Mouse (Mus musculus): ENCODE measurements around the gene Btf3. TPM values are rescaled to one million over a fixed set of nuclear protein-coding genes. Genes with fewer than 3 reads are reported as not detected.

Gene Btf3
- polyA plus RNA-seq, 1 experiment from 2014 or later = 539 TPM

DNA sequence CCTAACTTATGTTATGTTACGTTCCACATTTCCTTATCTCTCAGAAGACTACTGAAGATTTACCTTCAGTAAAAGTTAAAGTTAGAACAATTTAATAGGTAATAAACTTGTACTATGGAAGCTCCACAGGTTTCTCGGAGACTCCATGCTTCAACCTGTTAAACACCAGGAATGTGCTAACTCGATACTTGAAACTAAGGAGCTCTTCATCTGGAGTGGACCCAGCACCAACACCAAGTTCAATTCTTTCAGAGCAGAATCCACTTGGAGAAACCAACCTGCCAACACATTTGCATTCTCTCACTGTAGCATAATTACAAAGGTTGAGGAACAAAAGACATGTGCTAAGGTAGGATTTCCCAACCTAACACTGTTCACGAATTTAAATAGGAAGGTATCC lies 1.7 kb downstream of the Btf3 start:
- Histone ChIP-seq H3K4me1 (replicated peaks; ENCODE audit: control insufficient read depth, insufficient read depth, low read length) (peaks cover 23% of the 10 kb centered on the region), H3K9ac (no peak overlapping the region)
- 81% methylated on average over 4 of the region's 4 CpGs for WGBS

DNA sequence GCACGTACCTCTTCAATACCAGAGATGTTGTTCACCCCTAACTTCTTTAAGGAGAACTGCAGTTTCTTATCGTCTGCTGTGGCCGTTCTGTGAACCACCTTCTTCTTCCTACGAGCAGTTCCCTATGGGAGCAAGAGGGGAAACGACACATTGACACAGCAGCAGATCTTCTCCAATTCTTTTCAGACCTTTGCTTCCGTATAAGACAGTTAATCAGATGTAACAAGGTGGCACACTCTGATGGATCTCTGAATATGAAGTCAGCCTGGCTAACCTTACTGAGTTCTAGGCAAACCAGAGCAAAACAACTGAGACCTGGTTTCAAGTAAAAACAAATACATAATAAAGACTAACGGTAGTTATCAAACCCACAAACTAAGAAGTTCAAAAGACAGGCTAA lies 3.2 kb downstream of the Btf3 start:
- no peaks in the 10 kb centered on the region for H3K27me3 ChIP-seq (ENCODE audit: control insufficient read depth, insufficient read depth, low read length)
- H3K36me3 ChIP-seq (replicated peaks; ENCODE audit: control insufficient read depth, insufficient read depth) = peaks cover 60% of the 10 kb centered on the region
- no peaks in the 10 kb centered on the region for H3K9me3 ChIP-seq (ENCODE audit: control insufficient read depth, low read length)
- peaks cover 23% of the 10 kb centered on the region for H3K4me1 ChIP-seq (replicated peaks; ENCODE audit: control insufficient read depth, insufficient read depth, low read length)
- H3K27ac ChIP-seq = no peak overlapping the region
- no peak for DNase-seq (ENCODE audit: low spot score)
- ATAC-seq (ENCODE audit: low FRiP score) = no peak
- H3K4me3 ChIP-seq (replicated peaks; ENCODE audit: low read length) = no peak overlapping the region
- H3K9ac ChIP-seq = no peak overlapping the region
- WGBS = 83% methylated on average over 7 of the region's 7 CpGs
- H3K4me2 ChIP-seq (replicated peaks) = no peak overlapping the region

More for the DNA sequence above, 1.7 kb downstream of the Btf3 start:
- H3K4me2 ChIP-seq (replicated peaks) = peak overlapping the region; percentile 70
- no peak overlapping the region for H3K27ac ChIP-seq
- ATAC-seq (ENCODE audit: low FRiP score) (no peak), DNase-seq (ENCODE audit: low spot score) (no peak)
- H3K9me3 ChIP-seq (ENCODE audit: control insufficient read depth, low read length) = no peaks in the 10 kb centered on the region
- peaks cover 48% of the 10 kb centered on the region for H3K36me3 ChIP-seq (replicated peaks; ENCODE audit: control insufficient read depth, insufficient read depth)
- no peak overlapping the region for H3K4me3 ChIP-seq (replicated peaks; ENCODE audit: low read length)
- H3K27me3 ChIP-seq (ENCODE audit: control insufficient read depth, insufficient read depth, low read length) = no peaks in the 10 kb centered on the region

DNA sequence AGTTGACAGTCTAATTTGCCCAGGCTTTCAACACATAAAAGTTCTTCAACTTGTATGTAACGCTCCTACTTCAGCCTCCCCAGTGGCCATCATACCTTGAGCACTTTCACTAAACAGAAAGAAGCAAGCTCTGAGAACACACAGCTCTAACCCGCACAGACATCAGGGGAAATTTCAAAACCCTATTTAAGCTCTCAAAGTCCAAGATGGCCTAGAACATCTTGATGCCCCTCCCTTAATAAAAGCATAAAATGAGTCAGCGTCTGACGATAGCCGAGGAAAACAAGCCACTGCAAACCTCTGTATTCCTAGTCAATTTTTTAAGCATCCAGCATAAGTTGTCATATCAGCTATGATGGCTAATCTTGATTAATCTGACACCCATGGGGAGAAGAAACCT lies 5.2 kb downstream of the Btf3 start:
- Histone ChIP-seq H3K4me3 (replicated peaks; ENCODE audit: low read length) (no peak overlapping the region), H3K9ac (no peak overlapping the region), H3K36me3 (replicated peaks; ENCODE audit: control insufficient read depth, insufficient read depth) (peaks cover 68% of the 10 kb centered on the region), H3K4me2 (replicated peaks) (no peak overlapping the region), H3K4me1 (replicated peaks; ENCODE audit: control insufficient read depth, insufficient read depth, low read length) (peaks cover 16% of the 10 kb centered on the region), H3K27me3 (ENCODE audit: control insufficient read depth, insufficient read depth, low read length) (no peaks in the 10 kb centered on the region), H3K9me3 (ENCODE audit: control insufficient read depth, low read length) (no peaks in the 10 kb centered on the region), H3K27ac (no peak overlapping the region)
- no peak for DNase-seq (ENCODE audit: low spot score)
- 95% methylated on average over 5 of the region's 5 CpGs for WGBS
- no peak for ATAC-seq (ENCODE audit: low FRiP score)

DNA sequence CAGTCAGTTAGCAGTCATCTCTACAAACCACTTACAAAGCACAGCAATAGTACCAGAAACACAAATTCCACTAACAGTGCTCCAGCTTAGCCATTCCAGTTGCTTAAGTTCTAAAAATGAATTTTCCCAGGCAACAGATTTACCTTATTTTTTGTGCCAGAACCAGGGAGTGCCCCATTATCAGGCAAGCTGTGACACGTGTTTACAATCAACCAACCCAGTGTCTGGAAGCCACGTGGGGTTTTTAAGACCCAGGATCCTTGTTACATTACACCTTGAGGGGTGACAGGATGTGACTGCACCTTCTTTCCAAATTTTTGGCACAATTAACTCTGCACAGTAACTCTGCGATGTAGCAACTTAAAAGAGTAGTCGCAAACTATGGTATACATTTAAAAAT lies 8.1 kb downstream of the Btf3 start:
- ATAC-seq (ENCODE audit: low FRiP score) (no peak), DNase-seq (ENCODE audit: low spot score) (no peak)
- Histone ChIP-seq H3K4me3 (replicated peaks; ENCODE audit: low read length) (no peak overlapping the region), H3K27me3 (ENCODE audit: control insufficient read depth, insufficient read depth, low read length) (no peaks in the 10 kb centered on the region), H3K4me2 (replicated peaks) (no peak overlapping the region), H3K4me1 (replicated peaks; ENCODE audit: control insufficient read depth, insufficient read depth, low read length) (no peaks in the 10 kb centered on the region), H3K36me3 (replicated peaks; ENCODE audit: control insufficient read depth, insufficient read depth) (peaks cover 55% of the 10 kb centered on the region), H3K27ac (no peak overlapping the region), H3K9me3 (ENCODE audit: control insufficient read depth, low read length) (no peaks in the 10 kb centered on the region), H3K9ac (no peak overlapping the region)
- 85% methylated on average over 4 of the region's 4 CpGs for WGBS

DNA sequence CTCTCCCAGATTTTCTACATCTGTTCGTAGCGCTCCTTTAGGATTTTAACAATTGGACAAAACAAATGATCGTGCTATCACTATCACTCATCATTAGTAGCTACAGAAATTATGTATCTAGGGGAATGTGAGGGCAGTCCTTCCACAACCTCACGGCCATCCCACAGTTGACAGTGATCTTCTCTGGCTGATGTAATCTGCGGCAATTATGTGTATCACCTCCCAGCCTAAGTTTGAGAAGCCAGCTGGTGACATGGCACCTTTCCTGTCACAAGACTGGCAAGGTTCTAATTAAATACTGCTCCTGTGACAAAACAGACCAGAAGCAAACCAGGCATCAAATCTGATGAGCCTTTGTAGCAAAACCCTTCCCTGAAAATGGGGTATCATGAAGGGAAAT lies 8.8 kb downstream of the Btf3 start:
- no peak for ATAC-seq (ENCODE audit: low FRiP score)
- Histone ChIP-seq H3K27ac (no peak overlapping the region), H3K36me3 (replicated peaks; ENCODE audit: control insufficient read depth, insufficient read depth) (peaks cover 48% of the 10 kb centered on the region), H3K4me1 (replicated peaks; ENCODE audit: control insufficient read depth, insufficient read depth, low read length) (no peaks in the 10 kb centered on the region), H3K4me2 (replicated peaks) (no peak overlapping the region), H3K9ac (no peak overlapping the region), H3K4me3 (replicated peaks; ENCODE audit: low read length) (no peak overlapping the region), H3K9me3 (ENCODE audit: control insufficient read depth, low read length) (no peaks in the 10 kb centered on the region), H3K27me3 (ENCODE audit: control insufficient read depth, insufficient read depth, low read length) (no peaks in the 10 kb centered on the region)
- 91% methylated on average over 5 of the region's 5 CpGs for WGBS
- DNase-seq (ENCODE audit: low spot score) = no peak

DNA sequence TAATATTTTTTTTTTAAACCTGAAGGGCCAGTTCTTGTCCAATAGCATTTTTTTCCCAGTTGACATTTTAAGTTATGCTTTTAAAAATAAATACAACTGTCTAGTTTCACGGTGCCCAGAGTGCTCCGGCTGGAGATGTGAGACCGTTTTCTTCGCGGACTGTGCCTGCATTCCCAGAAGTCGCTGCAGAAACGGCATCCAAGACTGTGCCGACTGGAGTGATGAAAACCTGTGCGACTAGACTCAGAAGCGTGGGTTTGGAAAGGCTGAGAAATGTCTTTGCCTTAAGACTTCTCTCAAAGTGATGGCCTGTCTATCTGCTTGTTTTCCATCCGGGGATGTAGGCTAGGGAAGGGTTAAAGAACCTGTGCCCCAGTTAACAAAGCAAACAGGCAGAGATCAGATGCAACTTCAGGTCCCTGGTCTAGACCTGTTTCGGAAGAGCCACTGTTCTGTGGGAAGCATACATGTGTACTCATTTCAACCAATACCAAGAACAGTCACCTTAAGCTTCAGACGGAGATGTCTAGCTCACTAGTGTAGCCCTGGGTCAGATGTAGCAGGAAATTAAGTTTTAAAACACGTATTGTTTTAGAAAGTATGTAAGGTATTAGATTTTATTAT lies 9.8 kb downstream of the Btf3 start:
- Histone ChIP-seq H3K4me1 (replicated peaks; ENCODE audit: control insufficient read depth, insufficient read depth, low read length) (no peaks in the 10 kb centered on the region), H3K9ac (no peak overlapping the region), H3K4me2 (replicated peaks) (no peak overlapping the region), H3K27ac (no peak overlapping the region), H3K4me3 (replicated peaks; ENCODE audit: low read length) (no peak overlapping the region), H3K36me3 (replicated peaks; ENCODE audit: control insufficient read depth, insufficient read depth) (peaks cover 37% of the 10 kb centered on the region), H3K27me3 (ENCODE audit: control insufficient read depth, insufficient read depth, low read length) (no peaks in the 10 kb centered on the region), H3K9me3 (ENCODE audit: control insufficient read depth, low read length) (no peaks in the 10 kb centered on the region)
- WGBS = 54% methylated on average over 14 of the region's 14 CpGs
- 0 out of 2 replicates have a peak, but pooled peaks have one; percentile 47 for ATAC-seq (ENCODE audit: low FRiP score)
- DNase-seq (ENCODE audit: low spot score) = no peak

DNA sequence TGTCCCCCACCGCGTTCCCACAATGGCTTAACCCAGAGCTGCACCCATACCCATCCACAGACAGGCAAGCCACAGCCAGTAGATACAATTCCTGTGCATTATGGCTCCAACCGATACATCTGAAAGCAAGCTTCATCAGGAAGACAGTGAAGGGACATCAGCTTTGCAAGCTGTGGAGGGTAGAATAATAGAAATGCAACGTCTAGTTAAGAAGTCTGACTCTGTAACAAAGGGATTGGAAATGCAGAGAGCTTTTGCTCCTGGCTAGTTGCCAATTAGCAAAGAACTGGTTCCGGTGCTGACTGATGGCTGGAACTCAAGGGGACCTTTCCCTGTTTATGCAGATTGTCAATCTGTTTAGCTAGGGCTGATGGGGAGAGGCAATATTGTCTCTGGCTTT lies 10.4 kb downstream of the Btf3 start:
- peaks cover 32% of the 10 kb centered on the region for H3K36me3 ChIP-seq (replicated peaks; ENCODE audit: control insufficient read depth, insufficient read depth)
- ATAC-seq (ENCODE audit: low FRiP score) = no peak; the same call in 1 of the 2 replicates
- H3K9ac ChIP-seq = no peak overlapping the region
- H3K4me3 ChIP-seq (replicated peaks; ENCODE audit: low read length) = no peak overlapping the region
- no peak for DNase-seq (ENCODE audit: low spot score)
- no peaks in the 10 kb centered on the region for H3K4me1 ChIP-seq (replicated peaks; ENCODE audit: control insufficient read depth, insufficient read depth, low read length)
- no peaks in the 10 kb centered on the region for H3K9me3 ChIP-seq (ENCODE audit: control insufficient read depth, low read length)
- H3K4me2 ChIP-seq (replicated peaks) = no peak overlapping the region
- no peak overlapping the region; the same call in 1 of the 2 replicates for H3K27ac ChIP-seq
- WGBS = 28% methylated on average over 5 of the region's 5 CpGs
- no peaks in the 10 kb centered on the region for H3K27me3 ChIP-seq (ENCODE audit: control insufficient read depth, insufficient read depth, low read length)

DNA sequence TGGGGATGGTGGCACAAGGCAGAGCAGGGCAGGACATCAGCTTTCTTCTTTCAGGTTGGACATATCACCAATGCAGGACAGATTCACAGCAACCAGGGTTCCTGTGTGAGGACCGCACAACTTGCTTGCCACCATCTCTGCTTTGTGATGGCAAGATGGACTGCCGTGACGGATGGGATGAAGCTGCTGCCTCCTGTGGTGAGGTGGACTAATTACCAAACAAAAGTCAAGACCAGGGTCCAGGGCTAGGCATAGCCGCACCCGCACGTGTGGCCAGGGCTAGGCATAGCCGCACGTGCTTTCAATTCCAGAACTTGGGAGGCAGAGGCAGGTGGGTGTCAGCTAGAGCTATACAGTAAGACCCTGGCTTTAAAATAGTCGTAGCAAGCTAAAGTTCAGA lies 11.5 kb downstream of the Btf3 start:
- WGBS = 84% methylated on average over 9 of the region's 9 CpGs
- no peak overlapping the region for H3K4me3 ChIP-seq (replicated peaks; ENCODE audit: low read length)
- DNase-seq (ENCODE audit: low spot score) = no peak

DNA sequence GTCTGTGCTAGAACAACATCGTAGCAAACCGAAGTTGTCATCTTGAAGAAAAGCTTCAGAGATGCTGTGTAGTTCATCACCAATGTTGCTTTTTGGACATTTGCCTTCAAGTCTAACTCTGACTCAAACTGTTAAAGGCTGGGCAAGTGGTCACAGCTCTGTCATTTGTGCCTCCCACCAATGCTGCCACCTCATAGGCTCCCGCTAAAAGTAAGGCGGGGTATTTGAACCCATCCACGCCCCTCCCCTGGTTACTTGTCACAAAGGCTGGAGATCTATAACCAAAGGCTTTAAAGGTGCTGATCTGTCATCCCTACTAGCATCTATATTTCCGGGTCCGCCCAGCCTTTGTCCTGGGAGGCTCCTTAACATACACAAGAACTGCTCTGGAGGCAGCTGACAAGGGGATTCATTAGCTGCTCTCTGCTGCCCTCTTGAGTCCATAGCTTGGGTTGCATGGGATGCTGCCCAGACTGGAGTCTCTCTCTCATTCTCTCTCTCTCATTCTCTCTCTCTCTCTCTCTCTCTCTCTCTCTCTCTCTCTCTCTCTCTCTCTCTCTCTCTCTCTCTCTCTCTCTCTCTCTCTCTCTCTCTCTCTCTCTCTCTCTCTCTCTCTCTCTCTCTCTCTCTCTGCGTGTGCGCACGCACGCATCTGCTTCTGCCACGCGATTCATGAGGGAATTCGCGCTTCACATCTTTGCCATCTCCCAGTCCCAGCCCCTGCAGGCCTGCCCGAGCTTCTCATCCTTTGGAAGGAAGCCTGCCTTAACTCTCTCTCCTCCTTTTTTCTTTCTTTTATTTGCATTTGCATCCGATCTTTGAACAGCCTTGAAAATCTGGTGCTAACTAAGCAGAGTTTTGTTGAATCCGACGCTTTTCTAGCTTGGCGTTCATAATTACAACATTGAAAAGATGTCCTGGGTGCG lies 17.7 kb downstream of the Btf3 start:
- Histone ChIP-seq H3K4me3 (replicated peaks; ENCODE audit: low read length) (no peak overlapping the region), H3K27me3 (ENCODE audit: control insufficient read depth, insufficient read depth, low read length) (no peaks in the 10 kb centered on the region), H3K27ac (no peak overlapping the region), H3K9ac (no peak overlapping the region), H3K4me1 (replicated peaks; ENCODE audit: control insufficient read depth, insufficient read depth, low read length) (no peaks in the 10 kb centered on the region), H3K9me3 (ENCODE audit: control insufficient read depth, low read length) (no peaks in the 10 kb centered on the region), H3K4me2 (replicated peaks) (peak overlapping the region; percentile 39), H3K36me3 (replicated peaks; ENCODE audit: control insufficient read depth, insufficient read depth) (no peaks in the 10 kb centered on the region)
- DNase-seq (ENCODE audit: low spot score) (peak; percentile 91), ATAC-seq (ENCODE audit: low FRiP score) (peak; percentile 83)
- WGBS = 51% methylated on average over 21 of the region's 21 CpGs

More for the DNA sequence above, 11.5 kb downstream of the Btf3 start:
- no peaks in the 10 kb centered on the region for H3K4me1 ChIP-seq (replicated peaks; ENCODE audit: control insufficient read depth, insufficient read depth, low read length)
- no peak for ATAC-seq (ENCODE audit: low FRiP score)
- H3K9me3 ChIP-seq (ENCODE audit: control insufficient read depth, low read length) = no peaks in the 10 kb centered on the region
- H3K27me3 ChIP-seq (ENCODE audit: control insufficient read depth, insufficient read depth, low read length) = no peaks in the 10 kb centered on the region
- no peak overlapping the region for H3K27ac ChIP-seq
- peaks cover 21% of the 10 kb centered on the region for H3K36me3 ChIP-seq (replicated peaks; ENCODE audit: control insufficient read depth, insufficient read depth)
- no peak overlapping the region for H3K9ac ChIP-seq
- no peak overlapping the region for H3K4me2 ChIP-seq (replicated peaks)

Measured in hindbrain, embryonic 14.5 days (tissue).